Mouse (Mus musculus) embryo, embryonic 9.5 days (tissue): ENCODE measurements at regions not wholly inside any gene's neighbourhood (a gene's known extent, or its start where the extent isn't known, plus 50 kb on each side); places are given as distances from the start of the nearest gene placed in this dataset.
"Not testable (repeated sequence)": the region's sequence is repeated elsewhere in the genome, so short reads cannot be mapped to it uniquely, and the experiment has no call there.

Experiments
- DNase-seq: peaks from one replicate; pipeline ENCODE4 v3.0.0-alpha.2; 2017; ENCODE audit errors: extremely low spot score

GRCm38 (mm10) chr2:147989616-147990015 is 57.2 kb downstream of the Foxa2 start:
- DNase-seq, result no peak

GRCm38 (mm10) chr2:147988586-147988985 is 58.2 kb downstream of the Foxa2 start:
- no peak for DNase-seq

- DNase-seq, result no peak
Observed at GRCm38 (mm10) chr2:147985261-147985575, 61.6 kb downstream of the Foxa2 start.

- no peak for DNase-seq
Observed at GRCm38 (mm10) chr2:147984547-147985260, 62.1 kb downstream of the Foxa2 start.

DNA sequence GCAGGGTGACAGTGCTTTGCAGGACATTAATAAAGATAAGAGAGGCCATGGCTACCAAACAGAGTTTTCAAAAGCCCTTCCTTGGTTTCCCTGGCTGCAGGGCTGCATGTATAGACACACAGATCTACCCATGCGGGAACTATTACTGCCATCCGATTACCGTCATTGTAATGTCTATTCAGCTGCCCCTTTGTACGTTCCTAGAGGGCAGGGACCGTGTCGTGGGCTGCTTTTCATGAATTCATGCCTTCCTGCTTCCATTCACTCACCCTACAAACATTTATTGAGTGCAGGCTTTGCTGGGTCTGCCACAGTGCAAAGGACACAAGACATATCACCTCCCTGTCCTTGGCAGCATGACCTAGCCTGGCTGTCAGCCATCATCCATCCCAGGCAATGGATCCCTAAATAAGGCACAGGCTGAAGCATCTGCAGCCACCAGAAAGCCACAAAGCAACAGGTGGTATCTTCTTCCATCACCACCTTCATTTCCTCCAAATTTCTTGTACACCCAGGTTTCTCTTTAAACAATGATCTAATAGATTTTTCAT is 65.8 kb downstream of the Foxa2 start:
- DNase-seq, result peak; percentile 19

DNA sequence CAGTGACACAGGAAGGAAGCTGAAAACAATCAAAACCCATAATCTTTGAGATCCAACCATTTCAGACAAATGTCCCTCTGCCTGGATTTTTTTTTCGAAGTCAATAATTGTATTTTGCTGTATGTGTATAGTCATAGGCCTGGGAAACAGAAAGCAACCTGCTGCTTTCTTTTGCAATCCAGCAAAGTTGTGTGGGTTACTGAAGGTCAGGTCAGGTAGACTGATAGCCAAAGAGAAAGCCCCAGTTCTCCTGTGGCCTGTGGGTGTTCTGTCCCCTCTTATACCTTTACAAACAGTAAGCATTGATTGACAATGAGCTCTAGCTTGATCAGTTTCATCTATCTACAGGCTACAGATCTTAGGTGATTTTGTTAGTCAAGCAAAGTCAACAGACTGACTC is 66.4 kb downstream of the Foxa2 start:
- no peak for DNase-seq

DNA sequence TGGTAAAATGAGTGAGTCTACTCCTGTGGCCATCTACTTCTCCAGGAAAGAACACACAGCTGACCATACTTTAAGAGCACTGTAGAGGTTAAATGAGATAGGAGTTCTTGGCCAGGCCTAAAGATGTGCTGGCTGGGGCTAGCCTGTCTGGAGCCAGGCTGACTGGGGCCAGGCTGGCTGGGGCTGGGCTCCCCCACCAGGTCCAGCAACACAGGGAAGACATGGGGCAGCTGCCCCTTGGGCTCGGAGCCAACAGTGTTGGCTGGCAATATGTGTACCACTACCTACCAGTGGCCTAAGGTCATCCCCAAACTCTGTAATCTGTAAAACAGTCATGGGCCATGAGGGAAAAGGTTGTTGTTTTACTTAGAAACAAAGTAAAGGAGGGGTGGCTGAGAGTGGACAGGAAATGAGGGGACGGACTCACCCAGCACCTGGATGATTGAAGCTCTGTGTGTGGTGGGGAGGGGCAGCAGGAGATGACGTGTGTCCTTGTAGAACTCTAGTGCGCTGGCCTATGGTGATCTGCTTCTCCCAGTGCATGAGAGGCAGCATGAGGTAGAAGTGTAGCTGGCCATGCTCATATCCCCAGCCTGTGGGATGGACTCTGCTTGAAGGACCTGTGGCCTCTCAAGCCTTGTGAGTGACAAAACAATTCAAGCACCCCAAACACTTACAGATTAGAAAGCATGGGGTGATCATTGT is 67.0 kb downstream of the Foxa2 start:
- no peak for DNase-seq

DNA sequence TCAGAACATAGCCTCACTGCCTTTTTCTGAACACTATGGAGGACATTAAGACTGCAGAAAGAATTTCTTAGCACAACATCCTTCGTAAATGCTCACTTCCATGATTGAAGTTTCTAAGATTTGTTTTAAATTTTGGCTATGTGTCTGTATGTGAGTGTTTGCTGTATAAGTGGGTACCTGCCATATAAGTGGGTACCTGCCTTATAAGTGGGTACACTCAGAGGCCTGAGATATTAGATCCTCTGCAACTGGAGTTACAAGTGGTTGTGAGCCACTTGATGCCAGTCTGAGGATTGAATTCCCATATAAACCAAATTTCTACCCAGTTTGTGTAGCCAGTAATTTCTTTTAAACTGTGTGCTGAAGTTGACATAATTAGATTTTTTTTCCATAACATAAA is 67.8 kb downstream of the Foxa2 start:
- no peak for DNase-seq

DNA sequence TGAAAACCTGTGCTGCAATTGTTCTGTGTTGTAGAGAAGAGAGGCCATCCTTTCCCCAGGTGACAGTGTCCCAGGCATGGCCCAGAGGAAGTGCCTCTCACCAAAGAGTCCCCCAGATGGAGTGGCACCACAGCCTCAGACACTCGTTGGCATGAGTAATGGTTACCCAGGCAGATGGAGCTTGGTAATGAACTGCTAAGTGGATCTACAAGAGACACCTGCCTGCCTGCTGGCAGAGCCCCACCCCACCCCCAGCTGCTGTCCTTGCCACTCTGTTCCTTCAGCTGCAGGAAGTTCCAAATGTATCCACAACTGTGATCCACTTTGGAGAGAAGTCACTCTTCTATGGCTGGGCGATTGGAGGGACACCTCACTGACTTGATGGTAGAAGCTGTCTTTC is 72.0 kb downstream of the Foxa2 start:
- DNase-seq, result no peak

- DNase-seq, result peak; percentile 42
Observed at GRCm38 (mm10) chr2:147968671-147969070, 78.1 kb downstream of the Foxa2 start.

DNA sequence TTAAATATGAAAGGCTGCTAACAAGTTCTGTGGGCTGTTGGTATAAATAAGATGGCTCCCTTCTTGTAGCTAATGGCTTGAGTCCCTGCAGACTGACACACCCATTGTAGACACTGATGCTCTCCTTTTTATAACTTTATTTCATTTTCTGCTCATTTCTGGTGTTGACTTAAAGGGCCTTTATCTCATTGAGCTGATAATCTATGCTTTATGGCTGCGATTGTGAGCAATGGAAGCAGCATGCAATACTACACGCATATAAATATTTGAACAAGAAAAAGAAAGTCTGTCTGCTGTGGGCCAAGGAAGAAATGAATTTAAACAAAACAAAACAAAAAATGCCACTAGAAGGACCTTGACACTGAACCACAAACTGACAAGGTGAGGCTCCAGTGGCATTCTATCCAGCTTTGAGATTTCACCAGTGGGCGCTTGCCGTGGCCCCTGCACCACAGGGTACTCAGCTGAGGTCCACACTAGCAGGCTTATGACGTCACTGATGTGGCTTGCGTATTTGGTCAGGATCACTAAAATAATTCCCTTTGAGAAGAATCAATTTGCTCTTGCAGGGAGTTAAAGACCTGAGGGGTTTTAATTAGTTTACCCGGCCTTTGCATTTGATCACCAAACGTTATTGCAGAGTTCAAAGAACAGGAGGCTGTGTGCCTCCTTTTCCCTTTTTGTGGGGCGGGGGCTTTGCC is 78.8 kb downstream of the Foxa2 start:
- DNase-seq, result no peak

DNA sequence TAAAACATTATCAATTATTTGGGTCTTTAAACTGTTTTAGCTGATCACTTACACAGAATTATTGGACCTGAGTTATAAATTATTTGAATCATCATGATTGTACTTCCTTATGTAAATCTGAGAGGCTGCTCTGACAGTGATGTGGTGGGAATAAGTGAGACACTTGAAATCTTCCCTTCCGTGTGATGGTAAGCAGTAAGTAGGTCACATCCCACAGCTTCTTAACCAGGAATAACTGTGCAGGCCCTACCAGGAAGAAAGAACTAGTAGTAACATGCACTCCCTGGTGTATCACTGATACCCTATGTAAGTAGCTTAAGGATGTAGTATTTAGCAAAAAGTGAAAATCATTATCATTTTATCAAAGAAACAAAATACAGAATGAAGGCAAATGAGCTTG is 83.5 kb downstream of the Foxa2 start:
- DNase-seq, result not testable (repeated sequence)

GRCm38 (mm10) chr2:147961633-147962032 is 85.1 kb downstream of the Foxa2 start:
- no peak for DNase-seq

DNA sequence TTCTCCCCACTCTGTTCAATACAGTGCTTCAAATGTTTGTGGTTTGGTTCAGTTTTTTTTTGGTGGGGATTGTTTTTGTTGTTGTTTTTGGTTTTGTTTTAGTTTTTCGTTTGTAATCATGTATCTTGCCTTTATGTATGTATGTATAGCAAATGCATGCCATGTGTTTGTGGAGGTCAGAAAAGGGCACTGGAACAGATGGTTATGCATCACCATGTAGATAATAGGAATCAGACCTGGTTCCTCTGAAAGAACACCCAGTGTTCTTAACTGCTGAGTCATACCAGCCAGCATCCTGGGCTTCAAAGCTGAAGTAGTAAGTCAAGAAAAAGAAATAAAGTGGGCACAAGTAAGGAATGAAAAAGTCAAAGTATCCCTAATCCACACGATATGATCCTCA is 92.6 kb downstream of the Foxa2 start:
- DNase-seq, result no peak

DNA sequence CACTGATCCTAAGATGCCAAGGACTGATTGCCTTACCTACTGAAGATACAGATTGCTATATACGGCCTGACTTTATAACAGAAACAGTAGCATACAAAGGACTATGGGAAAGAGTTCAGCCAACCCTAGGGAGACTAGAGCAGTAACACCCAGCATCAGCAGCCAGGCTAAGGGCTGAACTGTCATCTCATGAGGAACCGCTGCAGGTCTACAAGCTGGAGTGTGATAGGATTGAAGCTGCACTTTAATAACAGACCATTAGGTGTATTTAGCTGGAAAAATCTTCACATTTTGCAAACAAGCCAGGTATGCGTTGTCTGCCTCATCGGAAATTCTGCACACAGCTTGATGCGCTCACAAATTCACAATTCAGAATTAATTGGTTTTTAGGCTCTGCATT is 95.5 kb downstream of the Foxa2 start:
- DNase-seq, result no peak

GRCm38 (mm10) chr2:147944171-147945040 is 102.4 kb downstream of the Foxa2 start:
- DNase-seq, result no peak

GRCm38 (mm10) chr2:147942591-147942990 is 104.2 kb downstream of the Foxa2 start:
- no peak for DNase-seq

DNA sequence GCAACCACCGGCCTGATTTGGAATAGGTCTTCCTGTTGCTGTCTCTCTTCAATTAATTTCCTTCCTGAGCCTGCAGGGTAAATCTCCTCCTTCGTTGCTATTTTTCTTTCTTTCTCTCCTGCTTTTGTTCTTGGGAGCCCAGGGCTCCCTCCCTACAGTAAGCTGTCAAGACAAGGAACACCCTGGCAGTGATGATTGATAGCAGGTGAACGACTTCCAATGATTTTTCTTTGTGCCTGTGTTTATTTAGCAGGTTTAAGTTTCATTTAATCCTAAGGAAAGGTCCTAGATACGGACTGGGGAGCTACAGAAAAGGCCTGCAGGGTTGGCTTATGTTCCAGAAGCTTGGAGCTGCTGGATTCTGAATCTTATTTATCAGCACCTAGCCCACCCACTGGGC is 105.5 kb downstream of the Foxa2 start:
- no peak for DNase-seq

DNA sequence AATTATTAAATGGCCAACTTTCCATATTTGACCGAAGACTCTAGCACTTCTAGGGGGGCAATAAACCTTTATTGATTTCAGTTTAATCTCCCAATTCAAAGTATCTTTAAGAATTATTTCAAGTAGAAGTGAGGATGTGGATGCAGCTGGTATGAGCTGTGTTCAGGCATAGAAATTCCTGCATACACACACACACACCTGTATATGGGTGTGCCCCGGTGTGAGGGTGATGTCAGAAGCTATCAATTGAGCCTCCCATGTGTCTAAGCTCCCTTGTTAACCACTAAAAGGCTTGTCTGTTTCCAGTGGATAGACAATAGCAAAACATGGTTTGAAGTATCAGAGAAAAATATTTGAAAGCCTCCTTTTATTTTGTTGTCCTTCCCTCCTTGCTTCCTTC is 114.3 kb downstream of the Foxa2 start:
- DNase-seq, result no peak

DNA sequence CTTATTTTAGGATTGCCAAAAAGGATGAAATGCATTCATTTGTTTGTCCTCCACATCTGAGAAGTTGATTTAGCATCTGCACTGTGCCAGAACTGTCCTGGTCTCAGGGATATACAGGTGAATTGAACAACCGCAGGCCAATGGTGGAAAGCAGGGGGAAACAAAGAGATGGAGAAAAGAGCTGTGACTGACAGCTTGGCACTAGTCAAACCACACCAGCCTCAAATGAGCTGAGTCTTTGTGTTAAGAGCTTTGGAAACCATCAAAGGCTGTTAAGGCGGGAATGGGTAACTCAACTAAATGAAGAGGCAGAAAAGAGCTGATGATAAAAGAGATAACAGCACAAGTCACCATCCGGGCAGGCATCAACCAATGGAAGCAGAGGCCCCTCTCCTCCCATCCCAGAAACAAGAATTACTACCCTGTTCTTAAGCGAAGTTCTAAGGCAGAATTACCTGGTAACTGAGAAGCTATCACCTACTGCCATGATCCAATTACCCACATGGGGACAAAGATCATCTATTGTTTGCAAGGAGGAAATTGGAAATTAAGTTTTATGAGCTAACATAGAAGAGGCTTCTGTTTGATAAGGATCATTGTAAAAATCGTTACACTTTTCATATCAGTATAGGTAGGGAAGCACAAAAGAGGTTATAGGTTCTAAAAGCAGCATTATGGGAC is 117.6 kb downstream of the Foxa2 start:
- no peak for DNase-seq
